Mouse (Mus musculus) liver, embryonic 11.5 days (tissue): ENCODE data around the gene Ankrd44. TPM values are rescaled to one million over a fixed set of nuclear protein-coding genes. Genes with fewer than 3 reads are reported as not detected.

ENCODE experiments used
- ATAC-seq: fragments of 200-750 bp; cut with Nextera tagmentation; replicated peaks from 2 replicates; pipeline ENCODE4 v1.8.0; 2017; ENCODE audit warnings: moderate number of reproducible peaks, mild to moderate bottlenecking, moderate TSS enrichment, moderate library complexity; ENCODE audit not compliant: low FRiP score
- DNase-seq: peaks from one replicate; pipeline ENCODE4 v3.0.0-alpha.2; 2017; ENCODE audit warnings: low spot score
- H3K27ac ChIP-seq: fragments of 300-500 bp; sonication (generic); 2 replicates; pipeline ENCODE4 v1.5.1; 2014; ENCODE audit warnings: mild to moderate bottlenecking, low read depth, low read length, control low read depth
- H3K27me3 ChIP-seq: fragments of 300-500 bp; sonication (generic); replicated peaks from 2 replicates; pipeline ENCODE4 v1.6.1; 2014; ENCODE audit warnings: low read length, mixed read lengths; ENCODE audit not compliant: control insufficient read depth, insufficient read depth
- H3K36me3 ChIP-seq: fragments of 300-500 bp; sonication (generic); 2 replicates; pipeline ENCODE4 v1.6.1; 2014; ENCODE audit warnings: mild to moderate bottlenecking, low read length, moderate library complexity, mixed read lengths; ENCODE audit not compliant: control insufficient read depth, insufficient read depth
- H3K4me1 ChIP-seq: fragments of 300-500 bp; sonication (generic); replicated peaks from 2 replicates; pipeline ENCODE4 v1.6.1; 2014; ENCODE audit warnings: low read length, mixed read lengths; ENCODE audit not compliant: control insufficient read depth, insufficient read depth
- H3K4me2 ChIP-seq: fragments of 300-500 bp; sonication (generic); 2 replicates; pipeline ENCODE4 v1.6.1; 2014; ENCODE audit warnings: mild to moderate bottlenecking, control low read depth, moderate library complexity
- H3K4me3 ChIP-seq: fragments of 300-500 bp; sonication (generic); 2 replicates; pipeline ENCODE4 v1.5.1; 2014; ENCODE audit warnings: low read depth, low read length, control low read depth
- H3K9ac ChIP-seq: fragments of 300-500 bp; sonication (generic); 2 replicates; pipeline ENCODE4 v1.6.1; 2014; ENCODE audit warnings: low read depth, low read length, control low read depth
- H3K9me3 ChIP-seq: fragments of 300-500 bp; sonication (generic); 2 replicates; pipeline ENCODE4 v1.6.1; 2016; ENCODE audit warnings: low read length, inconsistent platforms, mixed read lengths; ENCODE audit not compliant: control insufficient read depth
- WGBS: fragments of 180-500 bp; shearing (Covaris S2); extraction: QIAGEN DNeasy Blood & Tissue Kit; methylation state at CpG from one replicate; pipeline ENCODE4 v1.1.7; 2014; 5-methylcytosine and 5-hydroxymethylcytosine counted together
- microRNA-seq: library from miRNA; unstranded; fragments of <30 nt; microRNA quantifications from one replicate; pipeline ENCODE4, GENCODE M21; 2017; ENCODE audit warnings: borderline number of aligned reads
- polyA plus RNA-seq: library from polyadenylated mRNA; unstranded; fragments of >200 nt; fragmentation: Nextera tagmentation; extraction: Ambion mirVana; gene quantifications from 2 replicates; pipeline ENCODE4 v1.2.1, GENCODE M21; 2014

Gene Ankrd44
- polyA plus RNA-seq, 1 experiment from 2014 or later: 11.8 TPM

- no peak overlapping the region for H3K9ac ChIP-seq
- no peak overlapping the region for H3K4me2 ChIP-seq
- 71% methylated on average over 1 of the region's 1 CpGs for WGBS
- H3K27ac ChIP-seq: no peak overlapping the region
- ATAC-seq (no peak), DNase-seq (no peak)
- H3K27me3 ChIP-seq: no peaks in the 10 kb centered on the region
- no peak overlapping the region for H3K4me3 ChIP-seq
- no peaks in the 10 kb centered on the region for H3K4me1 ChIP-seq
- H3K36me3 ChIP-seq: no peaks in the 10 kb centered on the region
- no peaks in the 10 kb centered on the region for H3K9me3 ChIP-seq
Observed at GRCm38 (mm10) chr1:54606936-54607335, 319.3 kb downstream of the Ankrd44 start.

GRCm38 (mm10) chr1:54601692-54602091 lies 324.5 kb downstream of the Ankrd44 start:
- H3K9me3 ChIP-seq: no peaks in the 10 kb centered on the region
- no peaks in the 10 kb centered on the region for H3K27me3 ChIP-seq
- no peak overlapping the region for H3K4me2 ChIP-seq
- H3K4me1 ChIP-seq: no peaks in the 10 kb centered on the region
- ATAC-seq (no peak), DNase-seq (no peak)
- no peak overlapping the region for H3K4me3 ChIP-seq
- no peak overlapping the region for H3K9ac ChIP-seq
- H3K27ac ChIP-seq: no peak overlapping the region
- WGBS: 93% methylated on average over 9 of the region's 9 CpGs
- H3K36me3 ChIP-seq: no peaks in the 10 kb centered on the region

- DNase-seq (no peak), ATAC-seq (no peak)
- Histone ChIP-seq H3K27me3 (no peaks in the 10 kb centered on the region), H3K4me3 (no peak overlapping the region), H3K27ac (no peak overlapping the region), H3K36me3 (no peaks in the 10 kb centered on the region), H3K9ac (no peak overlapping the region), H3K4me1 (no peaks in the 10 kb centered on the region), H3K4me2 (no peak overlapping the region), H3K9me3 (no peaks in the 10 kb centered on the region)
- 77% methylated on average over 1 of the region's 1 CpGs for WGBS
Observed at GRCm38 (mm10) chr1:54600275-54600674, 325.9 kb downstream of the Ankrd44 start.

- Histone ChIP-seq H3K9me3 (no peaks in the 10 kb centered on the region), H3K36me3 (no peaks in the 10 kb centered on the region), H3K27me3 (no peaks in the 10 kb centered on the region), H3K9ac (no peak overlapping the region), H3K4me3 (no peak overlapping the region), H3K27ac (no peak overlapping the region), H3K4me2 (no peak overlapping the region), H3K4me1 (no peaks in the 10 kb centered on the region)
- ATAC-seq (no peak), DNase-seq (no peak)
- 79% methylated on average over 4 of the region's 4 CpGs for WGBS
Observed at GRCm38 (mm10) chr1:54597594-54598217, 328.5 kb downstream of the Ankrd44 start.

- WGBS: 68% methylated on average over 2 of the region's 2 CpGs
- Histone ChIP-seq H3K9ac (no peak overlapping the region), H3K27ac (no peak overlapping the region)
Observed at GRCm38 (mm10) chr1:54596151-54596550, 330.0 kb downstream of the Ankrd44 start.

More at GRCm38 (mm10) chr1:54596151-54596550, 330.0 kb downstream of the Ankrd44 start:
- ATAC-seq (no peak), DNase-seq (no peak)
- Histone ChIP-seq H3K4me2 (no peak overlapping the region), H3K36me3 (no peaks in the 10 kb centered on the region), H3K4me1 (no peaks in the 10 kb centered on the region), H3K4me3 (no peak overlapping the region), H3K27me3 (no peaks in the 10 kb centered on the region), H3K9me3 (no peaks in the 10 kb centered on the region)

Small RNA genes lying within 50 kb of the gene (microRNA-seq; reads per million reads assigned to microRNA genes)
- gene Gm24053: not detected

Other genes starting within 250 kb of the Ankrd44 start
- 223 and 255 TPM in 2 replicates for gene Sf3b1, start 101.1 kb upstream of the Ankrd44 start, polyA plus RNA-seq
- 21.1 and 22.2 TPM in 2 replicates for gene Coq10b, start 126.4 kb upstream of the Ankrd44 start, polyA plus RNA-seq
- gene Hspe1, start 161.7 kb upstream of the Ankrd44 start, polyA plus RNA-seq: 894 and 968 TPM in 2 replicates
- gene Hspd1, start 161.9 kb upstream of the Ankrd44 start, polyA plus RNA-seq: 809 and 855 TPM in 2 replicates
- gene Mob4, start 204.8 kb upstream of the Ankrd44 start, polyA plus RNA-seq: 82.1 and 94.4 TPM in 2 replicates